Mouse (Mus musculus) cortical plate, adult 2 months (tissue): Measurements from ENCODE around the gene Poldip3.

ENCODE experiments used
- CTCF ChIP-seq: fragments of 200-500 bp; IDR thresholded peaks from 2 replicates; pipeline ENCODE4 v1.5.1; 2011; ENCODE audit warnings: mild to moderate bottlenecking, control low read depth, low read length; ENCODE audit not compliant: insufficient read depth; ENCODE audit errors: extremely low read depth
- POLR2A ChIP-seq: fragments of 200-500 bp; IDR thresholded peaks from 2 replicates; pipeline ENCODE4 v1.6.1; 2011; ENCODE audit warnings: mild to moderate bottlenecking, low read length, control low read depth; ENCODE audit not compliant: insufficient read depth; ENCODE audit errors: extremely low read depth

DNA sequence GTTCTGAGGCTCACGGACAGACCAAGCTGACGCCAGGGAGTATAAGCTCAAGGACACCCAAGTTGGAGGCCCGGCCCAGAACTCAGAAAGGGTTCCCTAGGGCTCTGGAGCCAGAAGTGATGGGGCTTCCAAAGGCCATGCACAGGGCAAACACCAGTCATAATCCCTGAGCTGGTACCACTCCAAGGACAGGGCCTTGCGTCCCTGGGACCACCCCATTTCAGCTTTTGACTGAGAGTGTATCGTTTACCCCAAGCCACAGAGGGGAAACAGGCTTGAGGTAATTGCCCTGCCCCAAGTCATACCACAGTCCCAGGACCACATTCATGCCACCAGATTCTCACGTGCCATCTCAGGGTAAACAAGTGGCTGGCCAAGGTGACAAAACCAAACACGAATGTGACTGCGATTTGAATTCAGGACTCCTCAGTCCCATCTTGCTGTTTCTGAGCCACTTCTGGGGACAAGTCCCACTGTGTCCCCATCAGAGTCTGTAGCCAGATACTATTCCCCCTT, 18.4 kb upstream of the Poldip3 start:
- TF ChIP-seq POLR2A (no peak), CTCF (no peak)
